Mouse (Mus musculus): ENCODE results near the gene Megf11.
A peak's percentile ranks its signal among the peaks of the same experiment; 100 is the strongest.

- TF ChIP-seq CTCF (IDR thresholded peaks at IDR 0.05), result peak; percentile 39
- TF ChIP-seq POLR2A (IDR thresholded peaks at IDR 0.05; ENCODE audit: insufficient read depth, low read depth, low read length), result peak; percentile 78
- 0 out of 2 replicates have a peak, but pooled peaks have one; percentile 16 for TF ChIP-seq EP300 (IDR thresholded peaks at IDR 0.05; ENCODE audit: insufficient read depth, low read depth, low read length)
Observed at GRCm38 (mm10) chr9:64340351-64341253, 44.8 kb upstream of the Megf11 start.
